18 mouse cellular contexts compared by ENCODE assay signal in the genomic region with DNA sequence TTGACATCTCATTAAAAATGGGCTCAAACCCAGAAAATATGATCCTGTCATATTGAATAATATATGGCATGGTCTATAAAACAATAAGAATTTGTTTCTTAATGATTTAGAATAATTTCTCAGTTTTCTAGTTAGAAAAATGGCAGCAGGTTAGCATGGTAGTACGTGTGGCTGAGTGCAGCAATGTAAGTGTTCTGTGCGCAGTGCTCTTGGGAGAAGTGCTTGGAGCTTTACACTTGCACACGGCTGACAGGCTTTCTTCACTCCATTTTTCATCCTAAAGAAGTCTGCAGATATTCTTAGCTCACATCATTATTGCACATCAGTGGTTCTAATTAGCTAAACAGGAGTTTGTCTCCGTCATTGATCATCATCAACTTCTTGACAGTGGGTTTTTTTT.
"Had no signal": no experiment of that assay in that cellular context is flagged by ENCODE, and none has a peak within 500 bp of the region (broad histone marks: within the 10 kb centered on the region; RNA-seq: fewer than 3 reads in every experiment).

No protein-coding gene starts in this region.

- H3K9me3 ChIP-seq: liver, embryonic 12.5 days; lung, embryonic 15.5 days; midbrain, embryonic 10.5 days; midbrain, embryonic 12.5 days; neural tube, embryonic 13.5 days had no signal

- DNase-seq: lung, adult 18-20 months; lung, postnatal 4 days; retina, postnatal 1 day; right cerebral cortex, adult 18-20 months; right cerebral cortex, postnatal 25 days; right cerebral cortex, postnatal 4 days; spleen, adult 18-20 months; thymus, adult 18-20 months; thymus, postnatal 14 days; thymus, postnatal 36 days had no signal

- H3K4me1 ChIP-seq: liver, embryonic 12.5 days; lung, embryonic 15.5 days; midbrain, embryonic 12.5 days had no signal

- H3K9ac ChIP-seq: liver, embryonic 12.5 days; liver, embryonic 14.5 days; lung, embryonic 15.5 days; midbrain, embryonic 12.5 days; neural tube, embryonic 13.5 days had no signal

- ATAC-seq: liver, embryonic 12.5 days; lung, postnatal 0 days had no signal

- H3K27ac ChIP-seq: liver, embryonic 12.5 days; liver, embryonic 14.5 days; lung, embryonic 15.5 days; midbrain, embryonic 10.5 days; midbrain, embryonic 12.5 days; neural tube, embryonic 13.5 days had no signal

- H3K36me3 ChIP-seq: liver, embryonic 12.5 days; lung, embryonic 15.5 days; midbrain, embryonic 10.5 days; midbrain, embryonic 12.5 days; neural tube, embryonic 13.5 days had no signal

- H3K4me3 ChIP-seq: liver, embryonic 12.5 days; lung, embryonic 15.5 days; midbrain, embryonic 10.5 days; midbrain, embryonic 12.5 days; myocyte; neural tube, embryonic 13.5 days had no signal

- H3K27me3 ChIP-seq: liver, embryonic 12.5 days; lung, embryonic 15.5 days; midbrain, embryonic 12.5 days; neural tube, embryonic 13.5 days had no signal

- H3K4me2 ChIP-seq: liver, embryonic 12.5 days; lung, embryonic 15.5 days; midbrain, embryonic 12.5 days; neural tube, embryonic 13.5 days had no signal
